Mouse (Mus musculus) heart, embryonic 13.5 days (tissue): ENCODE data around the gene Opn4. TPM values are rescaled to one million over a fixed set of nuclear protein-coding genes. Genes with fewer than 3 reads are reported as not detected.

Experiments
- ATAC-seq: fragments of 200-750 bp; cut with Nextera tagmentation; 2 replicates; pipeline ENCODE4 v1.8.0; 2017; ENCODE audit warnings: moderate TSS enrichment; ENCODE audit not compliant: insufficient number of reproducible peaks, low FRiP score, low TSS enrichment; ENCODE audit errors: extremely low read depth
- H3K27ac ChIP-seq: fragments of 300-500 bp; sonication (generic); replicated peaks from 2 replicates; pipeline ENCODE4 v1.5.1; 2015; ENCODE audit warnings: moderate library complexity, mild to moderate bottlenecking, inconsistent platforms
- H3K27me3 ChIP-seq: fragments of 300-500 bp; sonication (generic); replicated peaks from 2 replicates; pipeline ENCODE4 v1.6.1; 2015; ENCODE audit warnings: mild to moderate bottlenecking, inconsistent platforms
- H3K36me3 ChIP-seq: fragments of 300-500 bp; sonication (generic); 2 replicates; pipeline ENCODE4 v1.6.1; 2015; ENCODE audit warnings: mild to moderate bottlenecking, inconsistent platforms
- H3K4me1 ChIP-seq: fragments of 300-500 bp; sonication (generic); 2 replicates; pipeline ENCODE4 v1.6.1; 2015; ENCODE audit warnings: inconsistent platforms
- H3K4me2 ChIP-seq: fragments of 300-500 bp; sonication (generic); 2 replicates; pipeline ENCODE4 v1.6.1; 2015; ENCODE audit warnings: inconsistent platforms, mild to moderate bottlenecking, moderate library complexity
- H3K4me3 ChIP-seq: fragments of 300-500 bp; sonication (generic); 2 replicates; pipeline ENCODE4 v1.5.1; 2015; ENCODE audit warnings: moderate library complexity, mild to moderate bottlenecking, inconsistent platforms
- H3K9ac ChIP-seq: fragments of 300-500 bp; sonication (generic); 2 replicates; pipeline ENCODE4 v1.6.1; 2015; ENCODE audit warnings: inconsistent platforms, mild to moderate bottlenecking, moderate library complexity
- H3K9me3 ChIP-seq: fragments of 300-500 bp; sonication (generic); 2 replicates; pipeline ENCODE4 v1.6.1; 2016; ENCODE audit warnings: inconsistent platforms
- WGBS: fragments of 180-500 bp; shearing (Covaris S2); methylation state at CpG from one replicate; pipeline ENCODE4 v1.1.7; 2015; ENCODE audit warnings: mixed read lengths; 5-methylcytosine and 5-hydroxymethylcytosine counted together
- polyA plus RNA-seq: library from polyadenylated mRNA; unstranded; fragments of >200 nt; fragmentation: Nextera tagmentation; extraction: Ambion mirVana; gene quantifications from 2 replicates; pipeline ENCODE4 v1.2.1, GENCODE M21; 2015

Opn4 gene
- polyA plus RNA-seq, 1 experiment from 2014 or later, result 5.8 TPM

- peaks cover 53% of the 10 kb centered on the region for H3K27me3 ChIP-seq
- no peak overlapping the region for H3K27ac ChIP-seq
- peaks cover 22% of the 10 kb centered on the region for H3K4me1 ChIP-seq
- no peaks in the 10 kb centered on the region for H3K9me3 ChIP-seq
- ATAC-seq, result 0 out of 2 replicates have a peak, but pooled peaks have one; percentile 37
- WGBS, result 2% methylated on average over 8 of the region's 8 CpGs
- no peak overlapping the region for H3K4me3 ChIP-seq
- no peaks in the 10 kb centered on the region for H3K36me3 ChIP-seq
- no peak overlapping the region for H3K9ac ChIP-seq
- H3K4me2 ChIP-seq, result no peak overlapping the region
Observed at GRCm38 (mm10) chr14:34616821-34617220, 16.9 kb upstream of the Opn4 start.

GRCm38 (mm10) chr14:34615625-34616024 is 15.7 kb upstream of the Opn4 start:
- H3K4me2 ChIP-seq, result no peak overlapping the region; the same call in 1 of the 2 replicates
- no peaks in the 10 kb centered on the region for H3K9me3 ChIP-seq
- no peak overlapping the region for H3K27ac ChIP-seq
- no peak overlapping the region; the same call in 1 of the 2 replicates for H3K4me3 ChIP-seq
- H3K36me3 ChIP-seq, result no peaks in the 10 kb centered on the region
- 59% methylated on average over 4 of the region's 4 CpGs for whole genome bisulfite sequencing
- no peak for ATAC-seq
- H3K27me3 ChIP-seq, result peaks cover 53% of the 10 kb centered on the region
- peaks cover 22% of the 10 kb centered on the region for H3K4me1 ChIP-seq
- no peak overlapping the region for H3K9ac ChIP-seq

GRCm38 (mm10) chr14:34615082-34615481 is 15.1 kb upstream of the Opn4 start:
- H3K27ac ChIP-seq, result no peak overlapping the region
- H3K36me3 ChIP-seq, result no peaks in the 10 kb centered on the region
- H3K4me2 ChIP-seq, result peak overlapping the region; percentile 72
- 3% methylated on average over 13 of the region's 13 CpGs for WGBS
- H3K4me1 ChIP-seq, result peaks cover 22% of the 10 kb centered on the region
- peak overlapping the region; percentile 46 for H3K4me3 ChIP-seq
- peak; percentile 44; the same call in 1 of the 2 replicates for ATAC-seq
- H3K9ac ChIP-seq, result peak overlapping the region; percentile 72
- H3K27me3 ChIP-seq, result peaks cover 53% of the 10 kb centered on the region
- H3K9me3 ChIP-seq, result no peaks in the 10 kb centered on the region

GRCm38 (mm10) chr14:34614551-34614950 is 14.6 kb upstream of the Opn4 start:
- Histone ChIP-seq H3K9me3 (no peaks in the 10 kb centered on the region), H3K27me3 (peaks cover 53% of the 10 kb centered on the region), H3K9ac (peak overlapping the region; percentile 72), H3K4me2 (peak overlapping the region; percentile 72), H3K36me3 (no peaks in the 10 kb centered on the region), H3K27ac (no peak overlapping the region), H3K4me3 (peak overlapping the region; percentile 46), H3K4me1 (peaks cover 22% of the 10 kb centered on the region)
- WGBS, result 14% methylated on average over 15 of the region's 15 CpGs
- peak; percentile 26; the same call in 1 of the 2 replicates for ATAC-seq

GRCm38 (mm10) chr14:34613523-34613922 is 13.6 kb upstream of the Opn4 start:
- no peak overlapping the region for H3K9ac ChIP-seq
- no peak overlapping the region for H3K27ac ChIP-seq
- H3K9me3 ChIP-seq, result no peaks in the 10 kb centered on the region
- H3K27me3 ChIP-seq, result peaks cover 47% of the 10 kb centered on the region
- peaks cover 22% of the 10 kb centered on the region for H3K4me1 ChIP-seq
- H3K36me3 ChIP-seq, result no peaks in the 10 kb centered on the region
- 27% methylated on average over 6 of the region's 6 CpGs for WGBS
- no peak overlapping the region for H3K4me3 ChIP-seq
- no peak for ATAC-seq
- no peak overlapping the region for H3K4me2 ChIP-seq

GRCm38 (mm10) chr14:34612222-34612621 is 12.3 kb upstream of the Opn4 start:
- Histone ChIP-seq H3K9ac (no peak overlapping the region), H3K36me3 (no peaks in the 10 kb centered on the region), H3K9me3 (no peaks in the 10 kb centered on the region), H3K27ac (no peak overlapping the region), H3K27me3 (peaks cover 34% of the 10 kb centered on the region), H3K4me2 (no peak overlapping the region), H3K4me3 (no peak overlapping the region), H3K4me1 (peaks cover 27% of the 10 kb centered on the region)
- WGBS, result 47% methylated on average over 4 of the region's 4 CpGs
- no peak for ATAC-seq

- H3K9me3 ChIP-seq, result no peaks in the 10 kb centered on the region
- H3K4me2 ChIP-seq, result no peak overlapping the region
- no peak for ATAC-seq
- H3K27me3 ChIP-seq, result peaks cover 34% of the 10 kb centered on the region
- H3K9ac ChIP-seq, result no peak overlapping the region
- no peak overlapping the region for H3K4me3 ChIP-seq
- no peak overlapping the region for H3K27ac ChIP-seq
- no peaks in the 10 kb centered on the region for H3K36me3 ChIP-seq
- WGBS, result 85% methylated on average over 4 of the region's 4 CpGs
- H3K4me1 ChIP-seq, result peaks cover 29% of the 10 kb centered on the region
Observed at GRCm38 (mm10) chr14:34611591-34611990, 11.6 kb upstream of the Opn4 start.

- Histone ChIP-seq H3K9ac (no peak overlapping the region), H3K36me3 (no peaks in the 10 kb centered on the region), H3K4me2 (no peak overlapping the region), H3K9me3 (peaks cover 4% of the 10 kb centered on the region; the same call in 1 of the 2 replicates), H3K27me3 (0 out of 2 replicates have a peak, but pooled peaks cover 8% of the 10 kb centered on the region), H3K4me1 (no peaks in the 10 kb centered on the region), H3K27ac (no peak overlapping the region), H3K4me3 (no peak overlapping the region)
- 87% methylated on average over 7 of the region's 7 CpGs for WGBS
- no peak for ATAC-seq
Observed at GRCm38 (mm10) chr14:34601910-34602309, 2.0 kb upstream of the Opn4 start.

GRCm38 (mm10) chr14:34595596-34596255 is 4.2 kb downstream of the Opn4 start:
- no peak for ATAC-seq
- Histone ChIP-seq H3K4me2 (peak overlapping the region; percentile 47), H3K4me3 (0 out of 2 replicates have a peak overlapping the region, but pooled peaks have one; percentile 18), H3K9ac (peak overlapping the region; percentile 67), H3K4me1 (peaks cover 55% of the 10 kb centered on the region), H3K9me3 (no peaks in the 10 kb centered on the region), H3K27me3 (0 out of 2 replicates have a peak, but pooled peaks cover 3% of the 10 kb centered on the region), H3K27ac (peak overlapping the region; percentile 53; the same call in 1 of the 2 replicates), H3K36me3 (no peaks in the 10 kb centered on the region)
- WGBS, result 52% methylated on average over 17 of the region's 17 CpGs

GRCm38 (mm10) chr14:34591741-34592535 is 8.0 kb downstream of the Opn4 start:
- peaks cover 77% of the 10 kb centered on the region for H3K4me1 ChIP-seq
- no peaks in the 10 kb centered on the region for H3K36me3 ChIP-seq
- WGBS, result 29% methylated on average over 15 of the region's 15 CpGs
- ATAC-seq, result peak; percentile 3; the same call in 1 of the 2 replicates
- H3K27ac ChIP-seq, result peak overlapping the region; percentile 96
- H3K9ac ChIP-seq, result peak overlapping the region; percentile 68
- peak overlapping the region; percentile 57 for H3K4me2 ChIP-seq
- no peaks in the 10 kb centered on the region for H3K27me3 ChIP-seq
- peak overlapping the region; percentile 12; the same call in 1 of the 2 replicates for H3K4me3 ChIP-seq
- H3K9me3 ChIP-seq, result no peaks in the 10 kb centered on the region
